Comparison of ENCODE assay signal across 18 mouse cellular contexts in genomic region chr5:108700346-108700745, GRCm38 (mm10). TPM values are rescaled to one million over a fixed set of nuclear protein-coding genes. Genes with fewer than 3 reads are reported as not detected.
A peak's percentile ranks its signal among the peaks of the same experiment; 100 is the strongest.
DNase-seq lines count a peak whose midpoint lies in the region; ATAC-seq and TF ChIP-seq lines count a peak whose summit lies in the region.
"Had no signal": no experiment of that assay in that cellular context is flagged by ENCODE, and none has a peak within 500 bp of the region (broad histone marks: within the 10 kb centered on the region; RNA-seq: fewer than 3 reads in every experiment).

No protein-coding gene starts in this region.

- no peak for TF ChIP-seq EP300 in heart, adult 2 months (IDR thresholded peaks at IDR 0.05; ENCODE audit: insufficient read depth, low read depth, low read length)

- WGBS in heart, embryonic 15.5 days, result 36% methylated on average over 3 of the region's 3 CpGs
- 59% methylated on average over 3 of the region's 3 CpGs for WGBS in heart, adult 2 months
- WGBS in lung, embryonic 15.5 days, result 25% methylated on average over 3 of the region's 3 CpGs
- WGBS in limb, embryonic 10.5 days, result 51% methylated on average over 3 of the region's 3 CpGs
- 29% methylated on average over 3 of the region's 3 CpGs for WGBS in stomach, embryonic 15.5 days

- H3K9me3 ChIP-seq in heart, embryonic 15.5 days (replicated peaks), result no peaks in the 10 kb centered on the region
- H3K9me3 ChIP-seq in lung, embryonic 15.5 days, result no peaks in the 10 kb centered on the region
- H3K9me3 ChIP-seq in limb, embryonic 10.5 days (replicated peaks), result no peaks in the 10 kb centered on the region
- no peaks in the 10 kb centered on the region for H3K9me3 ChIP-seq in stomach, embryonic 15.5 days
- H3K9me3 ChIP-seq: embryonic facial prominence, embryonic 15.5 days; neural tube, embryonic 12.5 days had no signal

- H3K36me3 ChIP-seq in heart, embryonic 15.5 days, result peaks cover 8% of the 10 kb centered on the region
- H3K36me3 ChIP-seq in heart, adult 2 months (ENCODE audit: control insufficient read depth, insufficient read depth, low read length), result no peaks in the 10 kb centered on the region
- H3K36me3 ChIP-seq in lung, embryonic 15.5 days, result peaks cover 9% of the 10 kb centered on the region
- H3K36me3 ChIP-seq in limb, embryonic 10.5 days, result peaks cover 82% of the 10 kb centered on the region
- H3K36me3 ChIP-seq in stomach, embryonic 15.5 days, result 0 out of 2 replicates have a peak, but pooled peaks cover 9% of the 10 kb centered on the region

- H3K4me3 ChIP-seq in heart, embryonic 15.5 days, result no peak overlapping the region
- H3K4me3 ChIP-seq in heart, adult 2 months, result no peak overlapping the region
- no peak overlapping the region for H3K4me3 ChIP-seq in lung, embryonic 15.5 days
- 0 out of 2 replicates have a peak overlapping the region, but pooled peaks have one; percentile 4 for H3K4me3 ChIP-seq in limb, embryonic 10.5 days
- H3K4me3 ChIP-seq in stomach, embryonic 15.5 days (replicated peaks), result no peak overlapping the region
- H3K4me3 ChIP-seq: embryonic facial prominence, embryonic 15.5 days; neural tube, embryonic 12.5 days had no signal

- no peak; the same call in 1 of the 2 replicates for ATAC-seq in heart, embryonic 15.5 days (replicated peaks; ENCODE audit: insufficient number of reproducible peaks, insufficient read depth, low FRiP score, low read depth)
- ATAC-seq in lung, embryonic 15.5 days (ENCODE audit: borderline replicate concordance, extremely low read depth, low FRiP score, low TSS enrichment), result peak; percentile 74
- peak; percentile 85 for ATAC-seq in stomach, embryonic 15.5 days (ENCODE audit: insufficient read depth, low FRiP score, low read depth)
- ATAC-seq: forebrain, embryonic 16.5 days had no signal

- H3K27ac ChIP-seq in heart, embryonic 15.5 days, result peak overlapping the region; percentile 32; the same call in 1 of the 2 replicates
- no peak overlapping the region for H3K27ac ChIP-seq in heart, adult 2 months
- peak overlapping the region; percentile 84 for H3K27ac ChIP-seq in lung, embryonic 15.5 days
- peak overlapping the region; percentile 80 for H3K27ac ChIP-seq in limb, embryonic 10.5 days
- H3K27ac ChIP-seq in stomach, embryonic 15.5 days, result peak overlapping the region; percentile 79
- H3K27ac ChIP-seq: embryonic facial prominence, embryonic 15.5 days; neural tube, embryonic 12.5 days had no signal

- no peak overlapping the region for H3K9ac ChIP-seq in heart, embryonic 15.5 days
- H3K9ac ChIP-seq in heart, adult 2 months (ENCODE audit: low read depth, low read length), result no peak overlapping the region
- no peak overlapping the region for H3K9ac ChIP-seq in lung, embryonic 15.5 days
- no peak overlapping the region for H3K9ac ChIP-seq in stomach, embryonic 15.5 days
- H3K9ac ChIP-seq: embryonic facial prominence, embryonic 15.5 days; neural tube, embryonic 12.5 days had no signal

- TF ChIP-seq POLR2A in heart, adult 2 months (IDR thresholded peaks at IDR 0.05; ENCODE audit: insufficient read depth, low read depth, low read length), result no peak

- no peaks in the 10 kb centered on the region for H3K79me2 ChIP-seq in heart, adult 2 months (replicated peaks; ENCODE audit: control insufficient read depth, insufficient read depth, low read length)

- no peak for TF ChIP-seq CTCF in heart, adult 2 months (IDR thresholded peaks at IDR 0.05)

- no peak overlapping the region for H3K4me2 ChIP-seq in heart, embryonic 15.5 days
- no peak overlapping the region; the same call in 1 of the 2 replicates for H3K4me2 ChIP-seq in lung, embryonic 15.5 days
- peak overlapping the region; percentile 23; the same call in 1 of the 2 replicates for H3K4me2 ChIP-seq in stomach, embryonic 15.5 days
- H3K4me2 ChIP-seq: embryonic facial prominence, embryonic 15.5 days; neural tube, embryonic 12.5 days had no signal

- no peak for DNase-seq in heart, adult 2 months
- DNase-seq in lung, postnatal 4 days, result no peak
- no peak for DNase-seq in limb, embryonic 10.5 days (ENCODE audit: low spot score)
- no peak for DNase-seq in adrenal gland, postnatal 4 days (ENCODE audit: low spot score in 2 of 2)
- no peak for DNase-seq in adipocyte (ENCODE audit: low spot score)
- DNase-seq: cerebellum, adult 9-10 months; gastrocnemius, postnatal 10 days; kidney, postnatal 25 days; layer of hippocampus, postnatal 36 days; lung, adult 18-20 months; midbrain, embryonic 14.5 days had no signal

- intact Hi-C loops in heart, adult 2 months (cut with DNase I), result no loop called here

- peaks cover 53% of the 10 kb centered on the region for H3K4me1 ChIP-seq in heart, embryonic 15.5 days (replicated peaks)
- H3K4me1 ChIP-seq in heart, adult 2 months (ENCODE audit: control insufficient read depth, insufficient read depth, low read length), result no peaks in the 10 kb centered on the region; the same call in 1 of the 2 replicates
- peaks cover 55% of the 10 kb centered on the region for H3K4me1 ChIP-seq in lung, embryonic 15.5 days
- H3K4me1 ChIP-seq in limb, embryonic 10.5 days, result peaks cover 80% of the 10 kb centered on the region
- H3K4me1 ChIP-seq in stomach, embryonic 15.5 days, result peaks cover 40% of the 10 kb centered on the region

- H3K27me3 ChIP-seq in heart, embryonic 15.5 days, result no peaks in the 10 kb centered on the region
- H3K27me3 ChIP-seq in heart, adult 2 months (ENCODE audit: control insufficient read depth, insufficient read depth, low read length), result no peaks in the 10 kb centered on the region
- no peaks in the 10 kb centered on the region for H3K27me3 ChIP-seq in lung, embryonic 15.5 days
- no peaks in the 10 kb centered on the region for H3K27me3 ChIP-seq in limb, embryonic 10.5 days (ENCODE audit: low read depth, poor library complexity, severe bottlenecking)
- H3K27me3 ChIP-seq in stomach, embryonic 15.5 days (replicated peaks), result no peaks in the 10 kb centered on the region
- H3K27me3 ChIP-seq: embryonic facial prominence, embryonic 15.5 days; neural tube, embryonic 12.5 days had no signal

RNA-seq across cellular contexts. Expression of gene Fgfrl1, which starts 8.2 kb away (rescaled TPM):
- polyA plus RNA-seq in heart, embryonic 15.5 days (2015; fragmentation: Nextera tagmentation; extraction: Ambion mirVana), result 14.6 and 20.1 TPM in 2 replicates
- total RNA-seq in heart, adult 2 months (2021), result 10 to 100 TPM; 17.6 to 21.6 TPM
- 33.5 and 36.5 TPM in 2 replicates for polyA plus RNA-seq in heart, adult 2 months (2012; rRNA removed)
- 35.8 and 36.3 TPM in 2 replicates for polyA plus RNA-seq in lung, embryonic 15.5 days (2015; fragmentation: Nextera tagmentation; extraction: Ambion mirVana)
- polyA plus RNA-seq in limb, embryonic 10.5 days (2016; fragmentation: Nextera tagmentation; extraction: Ambion mirVana), result 35.9 and 43.1 TPM in 2 replicates
- polyA plus RNA-seq in stomach, embryonic 15.5 days (2015; fragmentation: Nextera tagmentation; extraction: Ambion mirVana), result 25.9 and 26.4 TPM in 2 replicates
- total RNA-seq in adrenal gland, postnatal 4 days (2021), result 10 to 100 TPM; 42.7 to 49.6 TPM

RNA-seq across cellular contexts. Expression of gene Slc26a1, which starts 25.0 kb away (rescaled TPM):
- 0.29 and 0.71 TPM in 2 replicates for polyA plus RNA-seq in heart, embryonic 15.5 days (2015; fragmentation: Nextera tagmentation; extraction: Ambion mirVana)
- total RNA-seq in heart, adult 2 months (2021), result not detected
- polyA plus RNA-seq in heart, adult 2 months (2012; rRNA removed), result 0.06 and 0.12 TPM in 2 replicates
- polyA plus RNA-seq in lung, embryonic 15.5 days (2015; fragmentation: Nextera tagmentation; extraction: Ambion mirVana), result 0.39 and 0.50 TPM in 2 replicates
- 0.43 and 0.61 TPM in 2 replicates for polyA plus RNA-seq in limb, embryonic 10.5 days (2016; fragmentation: Nextera tagmentation; extraction: Ambion mirVana)
- polyA plus RNA-seq in stomach, embryonic 15.5 days (2015; fragmentation: Nextera tagmentation; extraction: Ambion mirVana), result 2.3 and 2.6 TPM in 2 replicates
- total RNA-seq in adrenal gland, postnatal 4 days (2021), result 1 to 10 TPM; 3.2 to 8.1 TPM
- polyA plus RNA-seq: small intestine, adult 2 months had no signal

RNA-seq across cellular contexts. Expression of gene Dgkq, which starts 30.9 kb away (rescaled TPM):
- 6.7 and 7.4 TPM in 2 replicates for polyA plus RNA-seq in heart, embryonic 15.5 days (2015; fragmentation: Nextera tagmentation; extraction: Ambion mirVana)
- 1 to 10 TPM; 5.0 to 6.6 TPM for total RNA-seq in heart, adult 2 months (2021)
- polyA plus RNA-seq in heart, adult 2 months (2012; rRNA removed), result 9.2 and 15.6 TPM in 2 replicates
- polyA plus RNA-seq in lung, embryonic 15.5 days (2015; fragmentation: Nextera tagmentation; extraction: Ambion mirVana), result 10.7 and 11.7 TPM in 2 replicates
- polyA plus RNA-seq in limb, embryonic 10.5 days (2016; fragmentation: Nextera tagmentation; extraction: Ambion mirVana), result 10.6 and 13.4 TPM in 2 replicates
- polyA plus RNA-seq in stomach, embryonic 15.5 days (2015; fragmentation: Nextera tagmentation; extraction: Ambion mirVana), result 10.6 and 11.0 TPM in 2 replicates
- total RNA-seq in adrenal gland, postnatal 4 days (2021), result 10 to 100 TPM; 26.2 to 29.4 TPM

RNA-seq across cellular contexts. Expression of gene Idua, which starts 40.2 kb away (rescaled TPM):
- 13.9 and 15.2 TPM in 2 replicates for polyA plus RNA-seq in heart, embryonic 15.5 days (2015; fragmentation: Nextera tagmentation; extraction: Ambion mirVana)
- 10 to 100 TPM; 21.7 to 23.2 TPM for total RNA-seq in heart, adult 2 months (2021)
- 30.4 and 33.3 TPM in 2 replicates for polyA plus RNA-seq in heart, adult 2 months (2012; rRNA removed)
- polyA plus RNA-seq in lung, embryonic 15.5 days (2015; fragmentation: Nextera tagmentation; extraction: Ambion mirVana), result 12.1 and 14.5 TPM in 2 replicates
- 9.6 and 11.8 TPM in 2 replicates for polyA plus RNA-seq in limb, embryonic 10.5 days (2016; fragmentation: Nextera tagmentation; extraction: Ambion mirVana)
- 13.4 and 13.9 TPM in 2 replicates for polyA plus RNA-seq in stomach, embryonic 15.5 days (2015; fragmentation: Nextera tagmentation; extraction: Ambion mirVana)
- 10 to 100 TPM; 17.7 to 17.8 TPM for total RNA-seq in adrenal gland, postnatal 4 days (2021)
